Mouse (Mus musculus): Measurements from ENCODE around the gene Gm32687.
"Not testable (repeated sequence)": the region's sequence is repeated elsewhere in the genome, so short reads cannot be mapped to it uniquely, and the experiment has no call there.

The Gm32687 gene

GRCm38 (mm10) chr10:81863409-81864407, at the start of gene Gm32687:
Gene Gm32687, plus strand, starts transcription at chr10:81863934.
- not testable (repeated sequence) for DNase-seq (ENCODE audit: low read depth, low spot score)

GRCm38 (mm10) chr10:81846219-81846618, 17.5 kb upstream of the Gm32687 start:
- DNase-seq (ENCODE audit: low read depth, low spot score): not testable (repeated sequence)

GRCm38 (mm10) chr10:81929842-81930743, 66.4 kb downstream of the Gm32687 start, which contains the start of gene Zfp781:
Gene Zfp781, minus strand, starts transcription at chr10:81930480.
- not testable (repeated sequence) for DNase-seq (ENCODE audit: low read depth, low spot score)

Measured in ES-CJ7 (cell line).